Mouse (Mus musculus) liver, embryonic 11.5 days (tissue): ENCODE results near the gene Vmac. TPM values are rescaled to one million over a fixed set of nuclear protein-coding genes. Genes with fewer than 3 reads are reported as not detected.

Experiments used
- ATAC-seq: fragments of 200-750 bp; cut with Nextera tagmentation; replicated peaks from 2 replicates; pipeline ENCODE4 v1.8.0; 2017; ENCODE audit warnings: moderate number of reproducible peaks, mild to moderate bottlenecking, moderate TSS enrichment, moderate library complexity; ENCODE audit not compliant: low FRiP score
- DNase-seq: peaks from one replicate; pipeline ENCODE4 v3.0.0-alpha.2; 2017; ENCODE audit warnings: low spot score
- H3K27ac ChIP-seq: fragments of 300-500 bp; sonication (generic); 2 replicates; pipeline ENCODE4 v1.5.1; 2014; ENCODE audit warnings: mild to moderate bottlenecking, low read depth, low read length, control low read depth
- H3K27me3 ChIP-seq: fragments of 300-500 bp; sonication (generic); replicated peaks from 2 replicates; pipeline ENCODE4 v1.6.1; 2014; ENCODE audit warnings: low read length, mixed read lengths; ENCODE audit not compliant: control insufficient read depth, insufficient read depth
- H3K36me3 ChIP-seq: fragments of 300-500 bp; sonication (generic); 2 replicates; pipeline ENCODE4 v1.6.1; 2014; ENCODE audit warnings: mild to moderate bottlenecking, low read length, moderate library complexity, mixed read lengths; ENCODE audit not compliant: control insufficient read depth, insufficient read depth
- H3K4me1 ChIP-seq: fragments of 300-500 bp; sonication (generic); replicated peaks from 2 replicates; pipeline ENCODE4 v1.6.1; 2014; ENCODE audit warnings: low read length, mixed read lengths; ENCODE audit not compliant: control insufficient read depth, insufficient read depth
- H3K4me2 ChIP-seq: fragments of 300-500 bp; sonication (generic); 2 replicates; pipeline ENCODE4 v1.6.1; 2014; ENCODE audit warnings: mild to moderate bottlenecking, control low read depth, moderate library complexity
- H3K4me3 ChIP-seq: fragments of 300-500 bp; sonication (generic); 2 replicates; pipeline ENCODE4 v1.5.1; 2014; ENCODE audit warnings: low read depth, low read length, control low read depth
- H3K9ac ChIP-seq: fragments of 300-500 bp; sonication (generic); 2 replicates; pipeline ENCODE4 v1.6.1; 2014; ENCODE audit warnings: low read depth, low read length, control low read depth
- H3K9me3 ChIP-seq: fragments of 300-500 bp; sonication (generic); 2 replicates; pipeline ENCODE4 v1.6.1; 2016; ENCODE audit warnings: low read length, inconsistent platforms, mixed read lengths; ENCODE audit not compliant: control insufficient read depth
- WGBS: fragments of 180-500 bp; shearing (Covaris S2); extraction: QIAGEN DNeasy Blood & Tissue Kit; methylation state at CpG from one replicate; pipeline ENCODE4 v1.1.7; 2014; 5-methylcytosine and 5-hydroxymethylcytosine counted together
- polyA plus RNA-seq: library from polyadenylated mRNA; unstranded; fragments of >200 nt; fragmentation: Nextera tagmentation; extraction: Ambion mirVana; gene quantifications from 2 replicates; pipeline ENCODE4 v1.2.1, GENCODE M21; 2014

The Vmac gene
- polyA plus RNA-seq, 1 experiment from 2014 or later = 10.7 TPM

DNA sequence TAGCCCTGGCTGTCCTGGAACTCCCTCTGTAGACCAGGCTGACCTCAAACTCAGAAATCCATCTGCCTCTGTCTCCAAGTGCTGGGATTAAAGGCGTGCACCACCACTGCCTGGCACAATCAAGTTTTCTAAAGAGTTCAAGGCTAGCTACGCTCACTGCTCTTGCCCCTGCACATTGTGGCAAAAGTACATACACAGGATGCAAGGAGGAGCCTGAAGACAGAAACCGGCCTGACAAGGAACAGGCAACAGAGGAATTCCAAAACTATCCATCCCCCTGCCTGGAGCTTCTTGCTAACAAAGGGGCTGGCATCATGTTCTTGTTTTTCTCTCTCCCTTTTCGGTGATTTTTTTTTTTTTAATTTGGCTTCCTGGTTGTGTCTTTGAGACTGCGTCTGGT, 26.4 kb upstream of the Vmac start:
- no peak overlapping the region for H3K4me3 ChIP-seq
- H3K27me3 ChIP-seq = 0 out of 2 replicates have a peak, but pooled peaks cover 3% of the 10 kb centered on the region
- H3K9me3 ChIP-seq = no peaks in the 10 kb centered on the region
- no peak overlapping the region for H3K9ac ChIP-seq
- no peak overlapping the region for H3K27ac ChIP-seq
- no peaks in the 10 kb centered on the region for H3K36me3 ChIP-seq
- 50% methylated on average over 5 of the region's 5 CpGs for WGBS
- no peaks in the 10 kb centered on the region for H3K4me1 ChIP-seq
- H3K4me2 ChIP-seq = no peak overlapping the region
- DNase-seq (no peak), ATAC-seq (no peak)

DNA sequence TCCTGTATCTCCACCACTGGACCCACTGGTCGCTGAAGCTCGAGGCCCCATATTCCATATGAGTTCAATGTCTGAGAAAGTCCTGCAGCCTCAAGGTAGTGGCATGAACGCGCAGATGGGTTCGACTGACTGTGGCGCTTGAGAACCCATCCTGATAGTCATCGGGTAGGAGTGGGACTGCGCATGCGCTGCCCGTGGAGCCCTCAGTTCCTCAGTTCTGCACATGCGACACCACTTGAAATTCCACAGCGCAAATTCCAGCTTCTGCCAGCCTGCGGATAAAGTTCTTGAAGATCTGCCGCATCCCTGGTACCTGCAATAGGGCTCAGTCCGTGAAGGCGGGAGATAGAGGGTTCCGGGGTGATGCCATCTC, 23.0 kb upstream of the Vmac start:
- H3K4me2 ChIP-seq = no peak overlapping the region
- no peak for ATAC-seq
- 70% methylated on average over 17 of the region's 17 CpGs for WGBS
- no peaks in the 10 kb centered on the region for H3K36me3 ChIP-seq
- no peak overlapping the region for H3K9ac ChIP-seq
- no peak overlapping the region for H3K27ac ChIP-seq
- no peaks in the 10 kb centered on the region for H3K4me1 ChIP-seq
- DNase-seq = no peak
- peaks cover 12% of the 10 kb centered on the region; the same call in 1 of the 2 replicates for H3K27me3 ChIP-seq
- H3K9me3 ChIP-seq = no peaks in the 10 kb centered on the region
- no peak overlapping the region for H3K4me3 ChIP-seq

DNA sequence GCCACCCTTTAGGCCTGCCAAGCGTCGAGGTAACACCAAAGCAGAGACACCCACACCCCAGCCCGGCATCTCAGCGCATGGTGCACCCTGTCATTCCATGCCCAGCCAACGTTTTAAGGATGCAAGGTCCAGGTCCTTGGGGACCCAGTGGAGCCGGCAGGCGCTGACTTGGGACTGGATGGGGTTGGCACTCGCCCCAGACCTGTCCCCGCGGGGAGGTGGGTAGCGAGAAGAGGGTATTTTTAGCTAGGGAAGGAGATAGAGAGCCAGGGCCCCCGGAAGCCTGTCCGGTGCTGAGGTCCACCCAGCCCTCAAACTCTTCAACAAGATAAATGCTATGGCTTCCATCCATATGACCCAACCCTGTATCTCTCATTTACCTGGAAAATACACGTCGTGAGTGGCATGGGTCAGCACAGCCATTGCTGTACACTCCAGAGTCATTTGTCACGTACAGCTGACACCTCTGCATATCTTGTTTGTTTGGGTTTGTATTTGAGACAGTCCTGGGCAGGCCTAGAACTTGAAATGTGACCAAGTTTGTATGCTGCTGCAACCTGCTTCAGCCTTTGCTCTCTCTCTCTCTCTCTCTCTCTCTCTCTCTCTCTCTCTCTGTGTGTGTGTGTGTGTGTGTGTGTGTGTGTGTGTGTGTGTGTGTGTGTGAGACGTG, 22.4 kb upstream of the Vmac start:
- Histone ChIP-seq H3K36me3 (no peaks in the 10 kb centered on the region), H3K4me2 (no peak overlapping the region), H3K4me1 (no peaks in the 10 kb centered on the region), H3K9ac (no peak overlapping the region), H3K4me3 (no peak overlapping the region), H3K9me3 (no peaks in the 10 kb centered on the region), H3K27ac (no peak overlapping the region), H3K27me3 (peaks cover 12% of the 10 kb centered on the region; the same call in 1 of the 2 replicates)
- DNase-seq (no peak), ATAC-seq (no peak)
- WGBS = 75% methylated on average over 17 of the region's 17 CpGs

DNA sequence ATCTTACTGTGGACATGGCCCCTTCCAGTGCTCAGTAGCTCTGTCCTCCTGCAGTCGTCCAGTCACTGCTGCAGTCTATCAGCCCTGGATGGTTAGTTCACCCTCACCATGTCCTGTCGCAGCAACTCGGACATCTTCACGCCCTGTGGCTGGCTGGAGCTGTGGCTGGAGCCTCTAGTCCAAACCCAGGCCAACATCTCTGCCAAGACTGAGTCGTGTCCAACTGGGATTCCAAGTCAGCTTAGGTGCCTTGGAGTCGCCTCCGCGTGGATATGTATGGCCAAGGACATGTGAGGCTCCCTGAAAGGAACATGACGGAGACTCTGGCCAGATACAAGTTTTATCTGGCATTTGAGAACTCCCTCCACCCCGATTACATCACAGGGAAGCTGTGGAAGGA, 20.4 kb upstream of the Vmac start:
- DNase-seq (no peak), ATAC-seq (no peak)
- Histone ChIP-seq H3K4me1 (no peaks in the 10 kb centered on the region), H3K4me3 (no peak overlapping the region), H3K9me3 (no peaks in the 10 kb centered on the region), H3K36me3 (no peaks in the 10 kb centered on the region), H3K27ac (no peak overlapping the region), H3K4me2 (no peak overlapping the region), H3K9ac (no peak overlapping the region), H3K27me3 (peaks cover 14% of the 10 kb centered on the region; the same call in 1 of the 2 replicates)
- WGBS = 77% methylated on average over 10 of the region's 10 CpGs

DNA sequence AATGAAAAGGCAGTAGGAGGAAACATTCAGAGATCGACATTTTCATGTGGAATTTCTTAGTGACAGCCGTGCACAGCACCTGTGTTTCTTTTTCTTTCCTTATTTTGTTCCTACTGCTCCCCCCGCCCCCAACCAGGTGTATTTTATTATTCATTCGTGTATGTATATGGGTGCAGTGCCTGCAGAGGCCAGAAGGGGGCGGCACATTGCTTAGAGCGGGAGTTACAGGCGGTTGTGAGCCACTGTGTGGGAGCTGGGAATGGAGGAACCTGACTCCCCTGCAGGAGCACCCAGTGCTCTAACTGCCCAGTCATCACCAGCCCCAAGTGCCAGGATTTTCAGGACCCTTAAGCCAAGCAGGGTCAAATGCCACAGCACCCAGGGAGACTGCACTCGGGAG, 18.7 kb upstream of the Vmac start:
- ATAC-seq (no peak), DNase-seq (no peak)
- Histone ChIP-seq H3K36me3 (no peaks in the 10 kb centered on the region), H3K4me1 (no peaks in the 10 kb centered on the region), H3K4me2 (no peak overlapping the region), H3K9ac (no peak overlapping the region), H3K27ac (no peak overlapping the region), H3K27me3 (peaks cover 14% of the 10 kb centered on the region; the same call in 1 of the 2 replicates), H3K4me3 (no peak overlapping the region), H3K9me3 (no peaks in the 10 kb centered on the region)
- 33% methylated on average over 8 of the region's 8 CpGs for WGBS

DNA sequence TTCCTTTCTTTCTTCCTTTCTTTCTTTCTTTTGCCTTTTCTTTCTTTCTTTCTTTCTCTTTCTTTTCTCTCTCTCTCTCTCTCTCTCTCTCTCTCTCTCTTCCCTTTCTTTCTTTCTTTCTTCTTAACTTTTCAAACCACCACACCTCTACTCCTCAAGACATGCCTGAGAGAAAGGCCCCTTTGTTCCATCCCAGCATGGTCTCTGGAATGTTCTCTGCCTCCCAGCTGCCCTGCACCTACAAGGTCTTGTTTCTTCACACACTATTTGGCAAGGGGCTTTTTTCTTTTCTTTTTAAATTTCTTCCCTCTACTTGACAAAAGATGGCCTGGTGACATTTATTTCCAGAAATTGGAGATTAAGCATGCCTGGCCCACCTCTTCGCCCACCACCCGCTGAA, 11.8 kb upstream of the Vmac start:
- Histone ChIP-seq H3K4me2 (no peak overlapping the region), H3K27ac (no peak overlapping the region), H3K9ac (no peak overlapping the region), H3K27me3 (peaks cover 12% of the 10 kb centered on the region; the same call in 1 of the 2 replicates), H3K4me1 (peaks cover 17% of the 10 kb centered on the region), H3K9me3 (no peaks in the 10 kb centered on the region), H3K4me3 (no peak overlapping the region), H3K36me3 (no peaks in the 10 kb centered on the region)
- WGBS = 79% methylated on average over 2 of the region's 2 CpGs
- no peak for DNase-seq
- ATAC-seq = no peak

DNA sequence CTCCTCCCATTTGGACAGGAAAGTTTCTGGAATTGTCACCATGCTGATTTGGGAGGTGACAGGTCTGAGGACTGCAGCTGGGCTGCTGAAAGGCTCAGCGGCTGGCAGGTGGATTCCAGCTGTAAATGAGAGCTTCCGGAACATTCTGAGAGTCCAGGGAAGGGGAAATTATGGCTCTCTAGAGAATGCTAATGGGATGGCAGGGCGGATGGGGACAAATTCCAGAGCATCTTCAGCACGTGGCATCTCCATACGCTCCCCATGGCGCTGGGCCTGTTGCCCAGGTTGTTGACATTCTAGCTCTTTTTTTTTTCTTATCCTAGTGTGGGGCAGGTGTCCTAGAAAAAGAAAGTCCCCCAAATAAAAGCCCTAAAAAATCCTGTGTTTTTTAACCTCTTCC, 11.3 kb upstream of the Vmac start:
- Histone ChIP-seq H3K36me3 (no peaks in the 10 kb centered on the region), H3K4me3 (no peak overlapping the region), H3K9me3 (no peaks in the 10 kb centered on the region), H3K27ac (no peak overlapping the region), H3K27me3 (peaks cover 10% of the 10 kb centered on the region; the same call in 1 of the 2 replicates), H3K4me2 (no peak overlapping the region), H3K9ac (no peak overlapping the region), H3K4me1 (peaks cover 17% of the 10 kb centered on the region)
- DNase-seq (no peak), ATAC-seq (no peak)
- 59% methylated on average over 6 of the region's 6 CpGs for WGBS

DNA sequence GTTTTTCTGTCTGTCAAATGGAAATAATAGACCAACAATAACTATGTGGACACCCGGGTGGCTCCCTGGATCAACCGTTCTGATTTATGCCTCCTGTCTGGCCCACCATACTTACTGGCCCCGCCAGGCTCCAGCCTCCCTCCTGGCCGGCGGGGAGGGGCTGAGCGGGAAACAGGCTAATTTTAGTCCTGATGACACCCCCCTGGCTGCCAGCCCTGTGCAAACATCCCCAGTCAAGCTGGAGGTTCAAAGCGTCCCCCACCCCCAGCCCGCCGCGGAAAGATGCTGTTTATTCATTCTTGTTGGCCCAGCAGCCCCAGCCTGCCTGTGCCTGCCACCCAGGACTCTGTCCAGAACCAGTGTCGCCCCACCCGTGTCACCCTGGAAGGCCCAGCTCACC, 10.3 kb upstream of the Vmac start:
- WGBS = 19% methylated on average over 12 of the region's 12 CpGs
- Histone ChIP-seq H3K36me3 (peaks cover 8% of the 10 kb centered on the region; the same call in 1 of the 2 replicates), H3K4me1 (peaks cover 17% of the 10 kb centered on the region), H3K9ac (peak overlapping the region; percentile 34; the same call in 1 of the 2 replicates), H3K4me2 (peak overlapping the region; percentile 51), H3K27me3 (peaks cover 10% of the 10 kb centered on the region; the same call in 1 of the 2 replicates), H3K27ac (no peak overlapping the region), H3K9me3 (no peaks in the 10 kb centered on the region), H3K4me3 (no peak overlapping the region)
- DNase-seq = no peak
- no peak; the same call in 1 of the 2 replicates for ATAC-seq

DNA sequence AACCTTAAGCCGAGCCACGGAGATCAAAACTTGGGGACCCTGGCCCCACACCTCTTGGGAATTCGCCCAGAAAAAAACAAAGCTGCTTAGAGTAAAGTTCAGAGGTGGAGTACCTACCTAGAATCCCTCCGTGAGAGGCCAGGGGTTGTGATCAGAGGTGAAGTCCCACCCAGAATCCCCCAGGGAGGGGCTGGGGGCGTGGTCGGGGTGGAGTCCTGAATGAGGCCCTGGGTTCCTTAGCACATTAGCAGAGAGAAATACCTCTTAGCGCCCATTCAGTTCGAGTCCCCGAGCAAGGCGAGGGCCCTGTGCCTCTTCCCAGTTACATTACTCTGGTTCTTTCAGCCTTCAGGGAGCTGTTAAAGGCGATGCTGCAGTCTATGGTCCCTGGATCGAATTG, 9.8 kb upstream of the Vmac start:
- Histone ChIP-seq H3K9me3 (no peaks in the 10 kb centered on the region), H3K4me1 (peaks cover 17% of the 10 kb centered on the region), H3K4me2 (peak overlapping the region; percentile 51), H3K9ac (peak overlapping the region; percentile 34; the same call in 1 of the 2 replicates), H3K36me3 (peaks cover 8% of the 10 kb centered on the region; the same call in 1 of the 2 replicates), H3K27ac (no peak overlapping the region), H3K4me3 (no peak overlapping the region), H3K27me3 (peaks cover 10% of the 10 kb centered on the region; the same call in 1 of the 2 replicates)
- DNase-seq (peak; percentile 68), ATAC-seq (peak; percentile 60)
- 12% methylated on average over 12 of the region's 12 CpGs for WGBS
